ENCODE assay signal across 23 mouse cellular contexts in genomic region chr14:54340836-54341235, GRCm38 (mm10). TPM values are rescaled to one million over a fixed set of nuclear protein-coding genes. Genes with fewer than 3 reads are reported as not detected.
"Had no signal": no experiment of that assay in that cellular context is flagged by ENCODE, and none has a peak within 500 bp of the region (broad histone marks: within the 10 kb centered on the region; RNA-seq: fewer than 3 reads in every experiment).

No protein-coding gene starts in this region.

- H3K27ac ChIP-seq: liver, embryonic 15.5 days; midbrain, embryonic 10.5 days; midbrain, embryonic 12.5 days; neural tube, embryonic 13.5 days; neural tube, embryonic 15.5 days; stomach, embryonic 15.5 days; stomach, postnatal 0 days had no signal

- H3K4me1 ChIP-seq: liver, embryonic 15.5 days; midbrain, embryonic 10.5 days; midbrain, embryonic 12.5 days; neural tube, embryonic 13.5 days; stomach, embryonic 15.5 days had no signal

- H3K9me3 ChIP-seq: liver, embryonic 15.5 days; midbrain, embryonic 12.5 days; neural tube, embryonic 13.5 days; neural tube, embryonic 15.5 days; stomach, embryonic 15.5 days had no signal

- H3K27me3 ChIP-seq: liver, embryonic 15.5 days; midbrain, embryonic 12.5 days; neural tube, embryonic 13.5 days; neural tube, embryonic 15.5 days; stomach, embryonic 15.5 days had no signal

- H3K4me3 ChIP-seq: liver, embryonic 15.5 days; midbrain, embryonic 10.5 days; midbrain, embryonic 12.5 days; neural tube, embryonic 13.5 days; neural tube, embryonic 15.5 days; stomach, embryonic 15.5 days had no signal

- H3K36me3 ChIP-seq: liver, embryonic 15.5 days; midbrain, embryonic 10.5 days; midbrain, embryonic 12.5 days; neural tube, embryonic 13.5 days; neural tube, embryonic 15.5 days; stomach, embryonic 15.5 days had no signal

- DNase-seq: liver, postnatal 0 days; lung, embryonic 14.5 days; lung, postnatal 10 days; lung, postnatal 4 days; midbrain, embryonic 14.5 days; right cerebral cortex, postnatal 14 days; thymus, adult 2 months; thymus, postnatal 25 days; thymus, postnatal 4 days had no signal

- ATAC-seq: liver, postnatal 0 days; midbrain, embryonic 16.5 days had no signal

RNA-seq across cellular contexts. Expression of gene Olfr49, which starts 56.1 kb away (rescaled TPM):
- total RNA-seq: megakaryocyte-erythroid progenitor cell, adult 5-6 weeks had no signal
- polyA plus RNA-seq: liver, embryonic 15.5 days; liver, postnatal 0 days; lung, embryonic 14.5 days; lung, embryonic 16.5 days; midbrain, embryonic 10.5 days; midbrain, embryonic 12.5 days; midbrain, embryonic 14.5 days; midbrain, embryonic 16.5 days; neural tube, embryonic 11.5 days; neural tube, embryonic 13.5 days; neural tube, embryonic 15.5 days; spleen, adult 2 months; stomach, embryonic 15.5 days; testis, adult 2 months; thymus, adult 2 months; urinary bladder, adult 2 months had no signal
